13 mouse cellular contexts compared by ENCODE assay signal in genomic region chr4:32768046-32768445, GRCm38 (mm10). TPM values are rescaled to one million over a fixed set of nuclear protein-coding genes. Genes with fewer than 3 reads are reported as not detected.
DNase-seq lines count a peak whose midpoint lies in the region; ATAC-seq lines count a peak whose summit lies in the region.
"Had no signal": no experiment of that assay in that cellular context is flagged by ENCODE, and none has a peak within 500 bp of the region (broad histone marks: within the 10 kb centered on the region; RNA-seq: fewer than 3 reads in every experiment).

No protein-coding gene starts in this region.

- peak; percentile 53 for DNase-seq in c-Kit-positive CD71-negative TER-119-negative erythroid progenitor cells, embryonic 14.5 days (ENCODE audit: low read depth)
- peak; percentile 83 for DNase-seq in thymus, postnatal 0 days (ENCODE audit: low spot score)
- no peak for DNase-seq in right cerebral cortex, adult 18-20 months
- DNase-seq: cerebellum, postnatal 36 days had no signal

- ATAC-seq in CD4-positive, CD25-positive, alpha-beta regulatory T cell, adult 4 months, result peak; percentile 95
- peak; percentile 100 for ATAC-seq in megakaryocyte progenitor cell, adult 5-6 weeks (replicated peaks; ENCODE audit: poor library complexity)
- ATAC-seq in erythroid progenitor cell, adult 5-6 weeks (replicated peaks; ENCODE audit: low FRiP score, poor library complexity, severe bottlenecking), result no peak
- no peak for ATAC-seq in heart, embryonic 12.5 days (ENCODE audit: insufficient number of reproducible peaks, low FRiP score)
- ATAC-seq: intestine, embryonic 16.5 days; Patski had no signal

- H3K4me3 ChIP-seq in heart, embryonic 12.5 days, result no peak overlapping the region
- H3K4me3 ChIP-seq: heart, embryonic 15.5 days; limb, embryonic 13.5 days; midbrain, embryonic 12.5 days had no signal

- no peaks in the 10 kb centered on the region for H3K9me3 ChIP-seq in heart, embryonic 12.5 days (replicated peaks)
- H3K9me3 ChIP-seq: heart, embryonic 15.5 days; limb, embryonic 13.5 days; midbrain, embryonic 12.5 days had no signal

- no peak overlapping the region for H3K9ac ChIP-seq in heart, embryonic 12.5 days
- H3K9ac ChIP-seq: heart, embryonic 15.5 days; limb, embryonic 13.5 days; midbrain, embryonic 12.5 days had no signal

- H3K27ac ChIP-seq in heart, embryonic 12.5 days (ENCODE audit: poor library complexity, severe bottlenecking), result no peak overlapping the region
- H3K27ac ChIP-seq: heart, embryonic 15.5 days; limb, embryonic 13.5 days; midbrain, embryonic 12.5 days had no signal

- H3K4me1 ChIP-seq in heart, embryonic 12.5 days (replicated peaks), result no peaks in the 10 kb centered on the region
- H3K4me1 ChIP-seq: heart, embryonic 15.5 days; limb, embryonic 13.5 days; midbrain, embryonic 12.5 days had no signal

- WGBS in heart, embryonic 12.5 days, result 95% methylated on average over 10 of the region's 10 CpGs

- H3K27me3 ChIP-seq in heart, embryonic 12.5 days (replicated peaks), result no peaks in the 10 kb centered on the region
- H3K27me3 ChIP-seq: heart, embryonic 15.5 days; limb, embryonic 13.5 days; midbrain, embryonic 12.5 days; Patski had no signal

- peaks cover 59% of the 10 kb centered on the region for H3K36me3 ChIP-seq in heart, embryonic 12.5 days

- H3K4me2 ChIP-seq in heart, embryonic 12.5 days, result no peak overlapping the region
- H3K4me2 ChIP-seq: heart, embryonic 15.5 days; limb, embryonic 13.5 days; midbrain, embryonic 12.5 days had no signal

RNA-seq across cellular contexts. Expression of gene Lyrm2, which starts 32.0 kb away (rescaled TPM):
- polyA plus RNA-seq in CD4-positive, CD25-positive, alpha-beta regulatory T cell, adult 4 months (2017; shearing (Covaris generic)), result 10 to 100 TPM; 57.3 to 70.8 TPM
- total RNA-seq in megakaryocyte progenitor cell, adult 5-6 weeks (2015), result 16.4 and 33.8 TPM in 2 replicates
- total RNA-seq in megakaryocyte progenitor cell, adult 5-6 weeks (2017), result 58.5 and 87.4 TPM in 2 replicates
- 138 and 141 TPM in 2 replicates for polyA plus RNA-seq in thymus, postnatal 0 days (2015; fragmentation: Nextera tagmentation; extraction: Ambion mirVana)
- total RNA-seq in erythroid progenitor cell, adult 5-6 weeks (2015; ENCODE audit: low replicate concordance), result 14.1 and 21.4 TPM in 2 replicates
- total RNA-seq in erythroid progenitor cell, adult 5-6 weeks (2017; ENCODE audit: low replicate concordance), result 8.6 and 12.8 TPM in 2 replicates
- 138 and 139 TPM in 2 replicates for polyA plus RNA-seq in heart, embryonic 12.5 days (2016; fragmentation: Nextera tagmentation; extraction: Ambion mirVana)

Comparison
In these comparisons a context has a peak if more than half of its experiments do, and no peak if none do; other contexts are left out.
1. ATAC-seq: peak in CD4-positive, CD25-positive, alpha-beta regulatory T cell, adult 4 months (single experiment) and megakaryocyte progenitor cell, adult 5-6 weeks (single experiment); none in erythroid progenitor cell, adult 5-6 weeks (single experiment) and heart, embryonic 12.5 days (single experiment).